Mouse (Mus musculus) large intestine, adult 2 months (tissue): Measurements from ENCODE around the gene Ccdc13. TPM values are rescaled to one million over a fixed set of nuclear protein-coding genes. Genes with fewer than 3 reads are reported as not detected.

Experiments
- DNase-seq: peaks from one replicate; pipeline ENCODE4 v3.0.0-alpha.2; 2012; ENCODE audit warnings: low read depth, low spot score
- WGBS: fragments of 180-500 bp; shearing (Covaris S2); methylation state at CpG from one replicate; pipeline ENCODE4 v1.1.7; 2018; 5-methylcytosine and 5-hydroxymethylcytosine counted together
- polyA plus RNA-seq: library from polyadenylated mRNA; depleted of rRNA; stranded (reverse); fragments of >200 nt; gene quantifications from 2 replicates; pipeline ENCODE4 v1.2.3, GENCODE M21; 2012

The Ccdc13 gene
- polyA plus RNA-seq, 1 experiment = 0.30 TPM

- DNase-seq = no peak
- 50% methylated on average over 15 of the region's 15 CpGs for WGBS
Observed at GRCm38 (mm10) chr9:121810081-121810821, 29.0 kb downstream of the Ccdc13 start.

DNA sequence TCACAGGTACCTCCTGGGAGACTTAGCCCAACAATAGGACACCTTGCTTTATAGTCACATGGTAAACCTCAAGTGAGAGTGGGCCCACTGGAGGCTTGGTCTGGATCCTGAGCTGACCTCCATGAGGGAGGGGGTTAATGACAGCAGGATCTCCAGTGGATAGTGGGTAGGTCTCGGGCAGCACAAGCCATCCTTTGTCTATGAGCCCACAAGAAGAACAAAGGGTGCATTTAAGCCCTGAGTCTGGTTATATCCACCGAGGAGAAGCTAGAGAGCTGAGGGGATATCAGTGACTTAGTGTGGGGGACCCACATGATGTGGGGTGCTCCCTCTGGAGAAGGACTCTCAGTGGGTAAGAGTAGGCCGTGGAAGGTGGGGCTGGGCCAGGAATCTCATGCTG lies 30.8 kb downstream of the Ccdc13 start:
- WGBS = 67% methylated on average over 3 of the region's 3 CpGs
- DNase-seq = no peak

DNA sequence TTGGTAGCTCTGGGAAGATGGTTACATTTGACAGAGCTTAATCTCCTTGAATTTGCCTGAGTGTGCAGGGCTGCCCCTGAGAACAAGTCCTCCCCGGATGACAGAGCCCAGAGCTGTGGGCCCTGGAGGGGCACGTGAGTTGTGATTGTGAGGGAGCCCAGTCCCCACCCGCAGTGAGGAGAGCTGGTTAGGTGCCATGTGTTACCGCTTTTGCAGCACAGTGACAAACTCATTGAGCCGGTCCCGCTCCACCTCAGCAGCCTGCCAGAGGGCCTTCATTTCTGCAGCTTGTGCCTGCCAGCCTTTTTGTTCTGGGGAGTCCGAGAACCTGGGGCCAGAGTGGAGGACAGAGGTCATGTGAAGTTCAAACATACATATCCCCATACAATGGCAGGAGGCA lies 31.3 kb downstream of the Ccdc13 start:
- no peak for DNase-seq
- WGBS = 74% methylated on average over 7 of the region's 7 CpGs

DNA sequence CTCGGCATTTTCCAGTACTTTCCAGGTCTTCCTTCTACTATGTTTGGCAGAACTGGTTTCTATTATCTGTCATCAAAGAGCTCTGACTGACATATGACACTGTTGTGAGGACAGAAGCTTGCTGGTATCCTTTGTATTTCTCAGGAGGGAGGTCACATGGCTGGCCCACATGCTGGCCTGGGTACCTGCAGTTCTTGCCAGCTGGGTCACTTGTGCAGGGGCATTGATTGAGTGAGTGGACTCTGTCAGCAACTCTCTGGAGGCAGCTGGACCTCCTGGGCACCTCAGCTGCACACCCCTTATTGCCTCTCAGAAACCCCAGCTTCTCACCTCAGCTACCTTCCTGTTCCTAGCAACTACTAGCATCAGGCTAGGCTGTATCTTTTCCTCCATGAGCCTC lies 31.7 kb downstream of the Ccdc13 start:
- DNase-seq = no peak

DNA sequence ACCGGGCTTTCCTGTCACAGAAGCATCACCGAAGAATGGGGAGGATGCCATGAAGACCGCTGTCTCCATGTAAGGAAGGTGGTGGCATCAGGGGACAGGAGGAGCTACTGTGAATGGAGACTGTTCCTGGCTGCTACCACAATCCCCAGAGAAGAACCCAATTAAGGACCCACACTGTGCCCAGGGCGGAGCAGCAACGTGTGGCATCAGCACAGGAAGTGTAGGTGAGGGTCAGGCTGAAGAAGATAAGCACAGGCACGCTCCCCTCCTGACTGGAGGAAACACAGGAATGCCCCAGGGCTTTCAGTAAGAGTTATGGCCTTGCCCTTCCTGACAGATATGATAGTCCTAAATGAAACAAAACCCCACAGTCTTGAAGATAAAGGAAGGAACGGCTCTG lies 36.5 kb downstream of the Ccdc13 start:
- WGBS = 56% methylated on average over 7 of the region's 7 CpGs
- no peak for DNase-seq

More for the DNA sequence above, 31.7 kb downstream of the Ccdc13 start:
- 72% methylated on average over 1 of the region's 1 CpGs for WGBS

GRCm38 (mm10) chr9:121798887-121799520 lies 40.3 kb downstream of the Ccdc13 start:
- DNase-seq = no peak
- WGBS = 44% methylated on average over 6 of the region's 6 CpGs

DNA sequence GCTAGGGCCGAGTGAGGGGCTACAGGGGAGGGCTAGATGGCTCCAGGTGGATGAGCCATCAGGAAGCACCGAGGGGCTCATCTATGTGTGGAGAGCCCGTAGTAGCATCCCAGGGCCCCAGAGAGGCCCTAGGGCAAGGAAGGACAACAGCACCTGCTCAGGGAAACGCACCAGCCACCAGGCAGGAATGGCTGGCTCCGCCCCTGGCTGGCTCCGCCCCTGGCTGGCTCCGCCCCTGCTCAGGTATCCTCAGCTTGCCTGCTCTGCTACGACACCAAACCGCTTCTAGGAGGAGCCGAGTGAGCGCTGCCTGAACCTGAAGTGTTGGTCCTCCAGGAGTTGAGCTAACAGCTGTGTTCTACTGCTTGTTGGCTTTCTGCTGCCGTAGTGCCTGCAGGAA lies 41.5 kb downstream of the Ccdc13 start:
- WGBS = 13% methylated on average over 12 of the region's 12 CpGs

GRCm38 (mm10) chr9:121794972-121795539 lies 44.2 kb downstream of the Ccdc13 start:
- 40% methylated on average over 1 of the region's 1 CpGs for WGBS
- no peak for DNase-seq

More for the DNA sequence above, 41.5 kb downstream of the Ccdc13 start:
- DNase-seq = peak; percentile 31

DNA sequence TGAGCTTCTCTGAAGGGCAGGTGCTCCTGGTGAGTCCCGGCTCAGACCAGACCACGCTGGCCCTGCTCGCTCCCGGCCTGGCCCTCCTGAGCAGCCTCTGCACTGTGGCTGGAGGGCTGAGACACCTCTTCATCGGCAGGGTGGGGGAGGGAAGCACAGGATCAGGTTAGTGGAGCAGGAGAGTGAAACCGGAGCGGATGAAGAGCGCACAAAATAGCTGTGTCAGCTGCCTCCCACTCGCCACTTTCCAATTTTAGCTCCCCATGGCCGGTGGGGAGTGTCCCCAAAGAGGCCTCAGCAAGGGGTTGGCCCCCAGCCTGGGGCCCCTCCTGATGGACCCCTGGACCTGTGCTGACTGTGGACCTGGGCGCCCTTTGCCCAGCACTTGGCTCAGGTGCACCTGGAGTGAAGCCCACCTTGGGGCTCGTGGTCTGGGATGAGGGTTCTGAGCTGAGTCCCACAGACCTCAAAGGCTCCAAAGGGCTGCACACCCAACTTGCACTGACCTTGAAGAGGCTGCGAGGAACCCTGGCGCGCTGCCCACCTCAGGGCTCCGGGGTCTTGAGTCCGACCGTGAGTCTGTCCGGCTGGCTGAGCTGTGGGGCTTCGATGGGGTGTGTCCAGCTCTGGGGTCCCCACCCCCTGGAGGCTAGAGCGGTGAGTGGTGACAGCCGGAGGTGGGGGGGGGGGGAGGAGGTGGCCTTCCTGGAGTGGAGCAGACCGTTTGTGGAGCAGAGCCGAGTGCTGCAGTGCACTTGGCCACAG lies 47.3 kb downstream of the Ccdc13 start, which contains the start of gene Hhatl:
TSS of gene Hhatl (minus strand) at position 751 of the 765 bp plus-strand sequence.
- 49% methylated on average over 24 of the region's 24 CpGs for WGBS
- no peak for DNase-seq

GRCm38 (mm10) chr9:121791206-121791605 lies 48.1 kb downstream of the Ccdc13 start:
- no peak for DNase-seq
- 22% methylated on average over 5 of the region's 5 CpGs for WGBS

GRCm38 (mm10) chr9:121786359-121786758 lies 52.9 kb downstream of the Ccdc13 start:
- WGBS = 77% methylated on average over 2 of the region's 2 CpGs
- no peak for DNase-seq

DNA sequence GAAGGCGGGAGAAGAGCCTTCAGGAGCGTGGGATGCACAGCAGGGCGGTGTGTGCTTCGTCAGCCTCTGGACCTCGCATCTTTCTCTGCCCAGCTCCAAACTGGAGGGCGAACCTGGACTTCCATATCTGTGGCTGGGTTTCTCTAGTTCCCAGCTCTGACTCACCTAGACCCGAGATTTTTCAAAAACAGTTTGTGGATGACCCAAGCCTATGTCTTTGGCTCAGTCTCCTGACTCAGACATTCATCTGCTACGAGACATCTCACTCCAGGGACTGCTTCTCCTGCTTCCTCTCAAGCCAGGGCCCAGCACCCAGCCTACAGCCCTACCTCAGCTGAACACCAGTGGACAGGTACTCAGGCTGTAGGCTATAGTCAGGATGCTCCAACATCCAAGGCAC lies 54.0 kb downstream of the Ccdc13 start:
- WGBS = 79% methylated on average over 8 of the region's 8 CpGs
- DNase-seq = no peak

GRCm38 (mm10) chr9:121784801-121785200 lies 54.5 kb downstream of the Ccdc13 start:
- no peak for DNase-seq
- 75% methylated on average over 12 of the region's 12 CpGs for WGBS

DNA sequence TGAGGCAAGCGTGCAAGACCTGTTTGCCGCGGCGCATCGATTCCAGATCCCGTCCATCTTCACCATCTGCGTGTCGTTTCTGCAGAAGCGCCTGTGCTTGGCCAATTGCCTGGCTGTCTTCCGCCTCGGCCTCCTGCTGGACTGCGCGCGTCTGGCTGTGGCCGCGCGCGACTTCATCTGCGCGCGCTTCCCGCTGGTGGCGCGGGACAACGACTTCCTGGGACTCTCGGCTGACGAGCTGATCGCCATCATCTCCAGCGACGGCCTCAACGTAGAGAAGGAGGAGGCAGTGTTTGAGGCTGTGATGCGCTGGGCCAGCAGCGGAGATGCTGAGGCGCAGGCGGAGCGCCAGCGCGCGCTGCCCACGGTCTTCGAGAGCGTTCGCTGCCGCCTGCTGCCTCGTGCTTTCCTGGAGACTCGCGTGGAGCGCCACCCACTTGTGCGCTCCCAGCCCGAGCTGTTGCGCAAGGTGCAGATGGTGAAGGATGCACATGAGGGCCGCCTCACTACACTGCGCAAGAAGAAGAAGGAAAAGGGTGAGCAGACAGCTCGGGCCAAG lies 61.1 kb downstream of the Ccdc13 start:
- no peak for DNase-seq
- 13% methylated on average over 54 of the region's 54 CpGs for WGBS

DNA sequence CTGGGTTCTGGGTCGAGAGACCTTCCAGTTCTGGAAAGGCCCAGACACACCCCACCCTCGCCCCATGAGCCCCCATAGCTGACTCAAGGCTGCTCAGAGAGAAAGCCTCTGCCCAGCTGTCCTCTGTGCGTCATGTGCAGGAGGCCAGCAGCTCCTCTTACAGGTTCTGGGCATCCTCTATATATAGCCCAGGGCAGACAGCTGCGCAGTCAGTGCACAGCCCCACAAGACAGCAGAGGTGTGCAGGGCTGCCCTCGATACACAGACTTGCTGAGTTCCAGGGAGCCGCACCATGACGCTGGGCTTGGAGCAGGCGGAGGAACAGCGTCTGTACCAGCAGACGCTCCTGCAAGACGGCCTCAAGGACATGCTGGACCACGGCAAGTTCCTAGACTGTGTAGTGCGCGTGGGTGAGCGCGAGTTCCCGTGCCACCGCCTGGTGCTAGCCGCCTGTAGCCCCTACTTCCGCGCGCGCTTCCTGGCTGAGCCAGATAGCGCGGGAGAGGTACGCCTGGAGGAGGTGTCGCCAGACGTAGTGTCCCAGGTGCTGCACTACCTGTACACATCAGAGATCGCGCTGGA lies 61.7 kb downstream of the Ccdc13 start, which contains the start of gene Klhl40:
TSS of gene Klhl40 (plus strand) at position 124 of the 582 bp plus-strand sequence.
- WGBS = 13% methylated on average over 30 of the region's 30 CpGs

GRCm38 (mm10) chr9:121776511-121776910 lies 62.8 kb downstream of the Ccdc13 start:
- WGBS = 68% methylated on average over 7 of the region's 7 CpGs
- no peak for DNase-seq

More for the DNA sequence above, 61.7 kb downstream of the Ccdc13 start, which contains the start of gene Klhl40:
- DNase-seq = no peak

- DNase-seq = no peak
- 78% methylated on average over 10 of the region's 10 CpGs for WGBS
Observed at GRCm38 (mm10) chr9:121775951-121776350, 63.3 kb downstream of the Ccdc13 start.

- no peak for DNase-seq
- WGBS = 59% methylated on average over 5 of the region's 5 CpGs
Observed at GRCm38 (mm10) chr9:121772412-121772811, 66.8 kb downstream of the Ccdc13 start.

DNA sequence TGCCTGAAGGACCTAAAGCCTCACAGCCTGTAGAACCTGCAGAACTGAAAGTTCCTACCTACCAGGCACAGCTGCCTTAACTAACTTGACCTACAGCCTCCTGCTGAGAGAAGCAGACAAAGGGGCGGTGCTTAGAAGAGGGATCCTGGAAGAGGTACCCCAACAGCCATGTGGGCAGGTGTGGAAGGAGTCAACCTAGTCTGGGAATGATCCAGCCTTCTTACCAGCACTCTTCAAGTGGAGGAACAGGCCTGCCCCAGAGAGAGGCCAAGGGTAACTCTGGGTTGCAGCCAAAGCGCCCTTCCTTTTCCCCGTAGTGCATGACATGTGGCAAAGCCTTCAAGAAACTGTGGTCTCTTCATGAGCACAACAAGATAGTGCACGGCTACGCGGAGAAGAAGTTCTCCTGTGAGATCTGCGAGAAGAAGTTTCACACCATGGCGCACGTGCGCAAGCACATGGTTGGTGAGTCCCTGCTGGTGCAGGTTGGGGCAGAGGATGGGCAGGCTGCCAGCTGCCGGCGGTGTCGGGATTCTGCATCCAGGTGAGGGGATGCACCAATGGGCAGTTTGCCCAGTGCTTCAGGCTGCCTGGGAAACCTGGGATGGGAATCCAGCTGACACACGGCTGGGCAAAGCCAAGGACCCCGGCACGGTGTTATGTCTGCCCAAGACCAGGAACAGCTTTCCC lies 74.0 kb downstream of the Ccdc13 start:
- WGBS = 78% methylated on average over 16 of the region's 16 CpGs
- DNase-seq = no peak
